Mouse (Mus musculus) stomach, postnatal 0 days (tissue): ENCODE data around the gene Prim2. TPM values are rescaled to one million over a fixed set of nuclear protein-coding genes. Genes with fewer than 3 reads are reported as not detected.

Experiments
- ATAC-seq: fragments of 200-750 bp; cut with Nextera tagmentation; 2 replicates; pipeline ENCODE4 v1.8.0; 2017; ENCODE audit not compliant: low FRiP score, low TSS enrichment
- DNase-seq: peaks from one replicate; pipeline ENCODE4 v3.0.0-alpha.2; 2016; ENCODE audit warnings: low spot score
- H3K27ac ChIP-seq: fragments of 300-500 bp; sonication (generic); replicated peaks from 2 replicates; pipeline ENCODE4 v1.5.1; 2014; ENCODE audit warnings: mild to moderate bottlenecking, control low read depth
- H3K27me3 ChIP-seq: fragments of 300-500 bp; sonication (generic); 2 replicates; pipeline ENCODE4 v1.6.1; 2014; ENCODE audit warnings: low read length; ENCODE audit not compliant: control insufficient read depth, insufficient read depth
- H3K36me3 ChIP-seq: fragments of 300-500 bp; sonication (generic); 2 replicates; pipeline ENCODE4 v1.6.1; 2014; ENCODE audit warnings: low read length, mixed read lengths; ENCODE audit not compliant: control insufficient read depth, insufficient read depth
- H3K4me1 ChIP-seq: fragments of 300-500 bp; sonication (generic); replicated peaks from 2 replicates; pipeline ENCODE4 v1.6.1; 2014; ENCODE audit warnings: antibody characterized with exemption; ENCODE audit not compliant: control insufficient read depth, insufficient read depth
- H3K4me2 ChIP-seq: fragments of 300-500 bp; sonication (generic); replicated peaks from 2 replicates; pipeline ENCODE4 v1.6.1; 2014; ENCODE audit warnings: low read depth, mild to moderate bottlenecking, control low read depth, moderate library complexity
- H3K4me3 ChIP-seq: fragments of 300-500 bp; sonication (generic); 2 replicates; pipeline ENCODE4 v1.5.1; 2014; ENCODE audit warnings: low read depth, low read length, control low read depth
- H3K9ac ChIP-seq: fragments of 300-500 bp; sonication (generic); 2 replicates; pipeline ENCODE4 v1.6.1; 2014; ENCODE audit warnings: mild to moderate bottlenecking, low read length, control low read depth, mixed read lengths
- H3K9me3 ChIP-seq: fragments of 300-500 bp; sonication (generic); 2 replicates; pipeline ENCODE4 v1.6.1; 2016; ENCODE audit warnings: low read length; ENCODE audit not compliant: control insufficient read depth
- CTCF ChIP-seq: IDR thresholded peaks from 2 replicates; pipeline ENCODE4 v1.5.1; 2016; ENCODE audit warnings: antibody characterized with exemption, low read depth, mild to moderate bottlenecking, moderate library complexity
- EP300 ChIP-seq: optimal IDR thresholded peaks from 2 replicates; pipeline ENCODE3; 2016; ENCODE audit warnings: antibody characterized with exemption
- WGBS: fragments of 180-500 bp; shearing (Covaris S2); extraction: QIAGEN DNeasy Blood & Tissue Kit; methylation state at CpG from one replicate; pipeline ENCODE4 v1.1.7; 2014; 5-methylcytosine and 5-hydroxymethylcytosine counted together
- polyA plus RNA-seq: library from polyadenylated mRNA; unstranded; fragments of >200 nt; fragmentation: Nextera tagmentation; extraction: Ambion mirVana; gene quantifications from 2 replicates; pipeline ENCODE4 v1.2.1, GENCODE M21; 2015

Gene Prim2
- polyA plus RNA-seq, 1 experiment from 2014 or later, result 13.1 TPM

DNA sequence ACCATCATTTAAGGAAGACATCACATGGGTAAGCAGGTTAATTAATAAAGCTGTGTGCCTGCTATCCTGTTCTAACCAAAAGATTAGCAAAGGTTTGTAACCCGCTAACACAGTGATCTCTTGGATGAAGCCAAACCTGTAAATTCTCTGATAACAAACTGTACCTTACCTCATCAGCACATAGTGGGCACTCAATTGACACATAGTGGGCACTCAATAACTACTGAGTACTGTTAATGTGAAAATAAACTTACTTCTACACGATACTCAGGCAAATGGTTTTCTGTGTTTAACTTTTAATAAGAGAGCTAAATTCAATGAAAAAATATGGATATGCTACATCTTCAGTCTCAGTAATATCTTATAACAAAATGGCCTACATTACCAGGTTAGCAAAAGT, 139.1 kb downstream of the Prim2 start:
- 93% methylated on average over 2 of the region's 2 CpGs for WGBS
- H3K9me3 ChIP-seq, result no peaks in the 10 kb centered on the region
- no peak overlapping the region for H3K9ac ChIP-seq
- H3K27me3 ChIP-seq, result no peaks in the 10 kb centered on the region
- TF ChIP-seq EP300 (no peak), CTCF (no peak)
- no peaks in the 10 kb centered on the region for H3K4me1 ChIP-seq
- H3K4me3 ChIP-seq, result no peak overlapping the region
- no peak for DNase-seq
- no peak overlapping the region for H3K27ac ChIP-seq
- no peak for ATAC-seq
- no peak overlapping the region for H3K4me2 ChIP-seq
- no peaks in the 10 kb centered on the region for H3K36me3 ChIP-seq

GRCm38 (mm10) chr1:33529543-33530232, 139.9 kb downstream of the Prim2 start:
- TF ChIP-seq EP300, result no peak
- no peak for TF ChIP-seq CTCF
- no peak for ATAC-seq
- Histone ChIP-seq H3K4me1 (no peaks in the 10 kb centered on the region), H3K27ac (no peak overlapping the region), H3K36me3 (no peaks in the 10 kb centered on the region), H3K4me3 (no peak overlapping the region), H3K4me2 (no peak overlapping the region), H3K9me3 (no peaks in the 10 kb centered on the region), H3K9ac (no peak overlapping the region), H3K27me3 (no peaks in the 10 kb centered on the region)
- no peak for DNase-seq
- 80% methylated on average over 8 of the region's 8 CpGs for WGBS

DNA sequence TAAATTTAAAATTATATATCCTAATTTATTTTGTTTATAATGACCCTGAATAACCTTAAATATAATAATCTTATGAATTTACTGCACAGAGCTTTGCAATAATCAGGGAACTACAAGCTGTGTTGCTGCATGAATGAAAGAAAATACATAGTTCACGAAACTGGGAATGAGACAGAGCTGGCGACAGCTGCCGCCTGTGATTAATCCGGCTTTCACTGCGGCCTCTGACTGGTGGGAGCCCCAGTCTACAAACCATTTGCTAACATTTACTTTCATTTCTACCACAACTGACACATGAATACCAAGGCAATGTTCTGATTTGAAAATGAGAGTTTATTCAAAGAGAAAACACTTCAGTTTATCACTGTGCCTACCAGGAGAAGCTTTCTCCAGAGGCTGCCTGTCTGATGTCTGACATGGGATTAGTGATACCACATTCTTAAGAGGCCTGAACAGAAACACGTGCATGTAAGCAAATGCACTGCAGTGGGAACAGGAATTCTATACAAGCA, 142.2 kb downstream of the Prim2 start:
- Histone ChIP-seq H3K4me1 (no peaks in the 10 kb centered on the region), H3K36me3 (no peaks in the 10 kb centered on the region), H3K4me3 (no peak overlapping the region), H3K27me3 (no peaks in the 10 kb centered on the region), H3K4me2 (no peak overlapping the region), H3K9me3 (no peaks in the 10 kb centered on the region), H3K9ac (no peak overlapping the region), H3K27ac (no peak overlapping the region)
- DNase-seq, result no peak
- WGBS, result 39% methylated on average over 6 of the region's 6 CpGs
- TF ChIP-seq EP300 (no peak), CTCF (no peak)
- ATAC-seq, result no peak

- Histone ChIP-seq H3K9ac (no peak overlapping the region), H3K4me3 (no peak overlapping the region), H3K27ac (no peak overlapping the region), H3K36me3 (no peaks in the 10 kb centered on the region), H3K4me1 (no peaks in the 10 kb centered on the region), H3K4me2 (no peak overlapping the region), H3K9me3 (no peaks in the 10 kb centered on the region), H3K27me3 (no peaks in the 10 kb centered on the region)
- DNase-seq (no peak), ATAC-seq (no peak)
- TF ChIP-seq CTCF (no peak), EP300 (no peak)
- WGBS, result 90% methylated on average over 5 of the region's 5 CpGs
Observed at GRCm38 (mm10) chr1:33523223-33523622, 146.4 kb downstream of the Prim2 start.

- no peak overlapping the region for H3K9ac ChIP-seq
Observed at GRCm38 (mm10) chr1:33515124-33515523, 154.5 kb downstream of the Prim2 start.

GRCm38 (mm10) chr1:33511310-33511709, 158.3 kb downstream of the Prim2 start:
- no peaks in the 10 kb centered on the region for H3K4me1 ChIP-seq
- no peaks in the 10 kb centered on the region for H3K36me3 ChIP-seq
- H3K9ac ChIP-seq, result no peak overlapping the region
- H3K27ac ChIP-seq, result no peak overlapping the region
- DNase-seq (no peak), ATAC-seq (no peak)
- WGBS, result 83% methylated on average over 4 of the region's 4 CpGs
- H3K4me3 ChIP-seq, result no peak overlapping the region
- TF ChIP-seq EP300 (no peak), CTCF (no peak)
- no peak overlapping the region for H3K4me2 ChIP-seq
- no peaks in the 10 kb centered on the region for H3K9me3 ChIP-seq
- no peaks in the 10 kb centered on the region for H3K27me3 ChIP-seq

More at GRCm38 (mm10) chr1:33515124-33515523, 154.5 kb downstream of the Prim2 start:
- no peak for TF ChIP-seq EP300
- peak; percentile 37; the same call in 1 of the 2 replicates for TF ChIP-seq CTCF
- H3K9me3 ChIP-seq, result no peaks in the 10 kb centered on the region
- DNase-seq (no peak), ATAC-seq (no peak)
- H3K4me3 ChIP-seq, result no peak overlapping the region
- WGBS, result 67% methylated on average over 8 of the region's 8 CpGs
- H3K4me1 ChIP-seq, result no peaks in the 10 kb centered on the region
- no peaks in the 10 kb centered on the region for H3K27me3 ChIP-seq
- H3K36me3 ChIP-seq, result no peaks in the 10 kb centered on the region
- H3K27ac ChIP-seq, result no peak overlapping the region
- H3K4me2 ChIP-seq, result no peak overlapping the region
